Mouse (Mus musculus) ES-E14 (cell line): ENCODE measurements around the gene Snap91. TPM values are rescaled to one million over a fixed set of nuclear protein-coding genes. Genes with fewer than 3 reads are reported as not detected.

ENCODE experiments used
- DNase-seq: peaks from one replicate; pipeline ENCODE4 v3.0.0-alpha.2; 2013; ENCODE audit warnings: low read depth, low spot score
- H3K27ac ChIP-seq: 2 replicates; pipeline ENCODE4 v1.5.1; 2012; ENCODE audit warnings: low read depth, mild to moderate bottlenecking, low read length, moderate library complexity, mixed read lengths; ENCODE audit not compliant: poor library complexity, insufficient read depth, severe bottlenecking
- H3K36me3 ChIP-seq: 2 replicates; pipeline ENCODE4 v1.6.1; 2012; ENCODE audit warnings: mild to moderate bottlenecking, low read length, moderate library complexity, mixed read lengths; ENCODE audit not compliant: control insufficient read depth, poor library complexity, insufficient read depth, severe bottlenecking
- H3K4me1 ChIP-seq, 2 experiments: fragments of 150-350 bp in 1 of 2; sonication (generic) in 1 of 2; 2 replicates each; pipeline ENCODE4 v1.6.1; 2012; ENCODE audit warnings: low read length in 2 of 2, mild to moderate bottlenecking in 1 of 2, mixed read lengths in 1 of 2; ENCODE audit not compliant: control insufficient read depth in 2 of 2, insufficient read depth in 2 of 2, poor library complexity in 1 of 2
- H3K4me3 ChIP-seq, 2 experiments: fragments of 150-350 bp in 1 of 2; sonication (generic) in 1 of 2; 2 replicates each; pipeline ENCODE4 v1.5.1; 2012; ENCODE audit warnings: low read length in 2 of 2, low read depth in 1 of 2, mild to moderate bottlenecking in 1 of 2, mixed read lengths in 1 of 2; ENCODE audit not compliant: insufficient read depth in 1 of 2, poor library complexity in 1 of 2, severe bottlenecking in 1 of 2
- H3K9ac ChIP-seq: 2 replicates; pipeline ENCODE4 v1.6.1; 2012; ENCODE audit warnings: low read depth, mild to moderate bottlenecking, low read length, mixed read lengths; ENCODE audit not compliant: poor library complexity, insufficient read depth, severe bottlenecking
- H3K9me3 ChIP-seq: fragments of 150-350 bp; sonication (generic); 2 replicates; pipeline ENCODE4 v1.6.1; 2012; ENCODE audit warnings: low read depth, mild to moderate bottlenecking, low read length; ENCODE audit not compliant: control insufficient read depth, insufficient read depth
- CHD2 ChIP-seq: IDR thresholded peaks from 2 replicates; pipeline ENCODE4 v1.6.1; 2014; ENCODE audit warnings: mild to moderate bottlenecking, low read depth, low read length, inconsistent platforms
- HCFC1 ChIP-seq: IDR thresholded peaks from 2 replicates; pipeline ENCODE4 v1.6.1; 2012; ENCODE audit warnings: low read length, inconsistent platforms, borderline replicate concordance; ENCODE audit not compliant: insufficient read depth
- MAFK ChIP-seq: IDR thresholded peaks from 2 replicates; pipeline ENCODE4 v1.6.1; 2014; ENCODE audit warnings: mild to moderate bottlenecking, low read depth, low read length, inconsistent platforms; ENCODE audit not compliant: insufficient read depth
- ZC3H11A ChIP-seq: IDR thresholded peaks from 2 replicates; pipeline ENCODE4 v1.6.1; 2012; ENCODE audit warnings: low read depth, mild to moderate bottlenecking, inconsistent platforms, low read length, borderline replicate concordance
- ZNF384 ChIP-seq: IDR thresholded peaks from 2 replicates; pipeline ENCODE4 v1.6.1; 2012; ENCODE audit warnings: low read depth, low read length, inconsistent platforms
- in situ Hi-C, 2 experiments: fragments of 600-800 bp; cut with MboI; formaldehyde crosslinking; loops; one replicate each; pipeline ENCODE4 v1.15.1; 2025; ENCODE audit warnings: low sequenced_read_pairs in 2 of 2, inconsistent platforms in 1 of 2; ENCODE audit not compliant: unreplicated experiment in 2 of 2
- total RNA-seq: library from RNA; depleted of rRNA; stranded (reverse); fragments of 300-350 nt; gene quantifications from 2 replicates; pipeline ENCODE4 v1.2.3, GENCODE M21; 2012

Gene Snap91
- total RNA-seq, 1 experiment = 0.80 TPM

GRCm38 (mm10) chr9:86797553-86797952 lies 82.9 kb downstream of the Snap91 start:
- in situ Hi-C loops = no loop called here
- no peaks in the 10 kb centered on the region for H3K4me1 ChIP-seq
- H3K9ac ChIP-seq = no peak overlapping the region
- TF ChIP-seq ZC3H11A (no peak), CHD2 (no peak), ZNF384 (no peak), HCFC1 (no peak), MAFK (no peak)
- no peaks in the 10 kb centered on the region for H3K36me3 ChIP-seq
- H3K9me3 ChIP-seq = no peaks in the 10 kb centered on the region
- no peak overlapping the region for H3K4me3 ChIP-seq
- no peak overlapping the region for H3K27ac ChIP-seq
- DNase-seq = no peak

- Histone ChIP-seq H3K4me1 (0 out of 4 replicates have a peak, but pooled peaks cover 0 to 2% of the 10 kb centered on the region in 2 experiments), H3K9ac (no peak overlapping the region), H3K36me3 (no peaks in the 10 kb centered on the region), H3K4me3 (no peak overlapping the region), H3K9me3 (no peaks in the 10 kb centered on the region), H3K27ac (no peak overlapping the region)
- no peak for TF ChIP-seq ZC3H11A
- TF ChIP-seq HCFC1 = no peak
- no peak for TF ChIP-seq CHD2
- no peak for TF ChIP-seq ZNF384
- no peak for TF ChIP-seq MAFK
- no peak for DNase-seq
- in situ Hi-C loops = no loop called here
Observed at GRCm38 (mm10) chr9:86795236-86795635, 85.2 kb downstream of the Snap91 start.

GRCm38 (mm10) chr9:86791927-86792326 lies 88.5 kb downstream of the Snap91 start:
- DNase-seq = no peak
- in situ Hi-C loops = no loop called here
- Histone ChIP-seq H3K4me1 (0 out of 4 replicates have a peak, but pooled peaks cover 0 to 2% of the 10 kb centered on the region in 2 experiments), H3K9me3 (no peaks in the 10 kb centered on the region), H3K36me3 (no peaks in the 10 kb centered on the region), H3K27ac (no peak overlapping the region), H3K4me3 (no peak overlapping the region; a peak in 1 of 4 replicates), H3K9ac (no peak overlapping the region)
- no peak for TF ChIP-seq HCFC1
- TF ChIP-seq ZC3H11A = no peak
- no peak for TF ChIP-seq MAFK
- no peak for TF ChIP-seq ZNF384
- TF ChIP-seq CHD2 = no peak

GRCm38 (mm10) chr9:86789186-86789585 lies 91.3 kb downstream of the Snap91 start:
- Histone ChIP-seq H3K4me1 (0 out of 4 replicates have a peak, but pooled peaks cover 0 to 2% of the 10 kb centered on the region in 2 experiments), H3K36me3 (no peaks in the 10 kb centered on the region), H3K9ac (no peak overlapping the region), H3K9me3 (no peaks in the 10 kb centered on the region), H3K4me3 (no peak overlapping the region), H3K27ac (no peak overlapping the region)
- in situ Hi-C loops = no loop called here
- no peak for TF ChIP-seq ZNF384
- TF ChIP-seq MAFK = no peak
- no peak for TF ChIP-seq ZC3H11A
- TF ChIP-seq HCFC1 = no peak
- TF ChIP-seq CHD2 = no peak
- no peak for DNase-seq

GRCm38 (mm10) chr9:86782836-86783235 lies 97.6 kb downstream of the Snap91 start:
- Histone ChIP-seq H3K4me1 (no peaks in the 10 kb centered on the region), H3K9ac (no peak overlapping the region), H3K27ac (no peak overlapping the region), H3K9me3 (no peaks in the 10 kb centered on the region), H3K36me3 (no peaks in the 10 kb centered on the region), H3K4me3 (no peak overlapping the region)
- no peak for DNase-seq
- TF ChIP-seq ZC3H11A (no peak), HCFC1 (no peak), CHD2 (no peak), MAFK (no peak), ZNF384 (no peak)
- in situ Hi-C loops = no loop called here
